Mouse (Mus musculus) left cerebral cortex, adult 8-10 months (tissue): ENCODE results near the gene Cntd1. TPM values are rescaled to one million over a fixed set of nuclear protein-coding genes. Genes with fewer than 3 reads are reported as not detected.
A peak's percentile ranks its signal among the peaks of the same experiment; 100 is the strongest.

Source experiments
- DNase-seq, 2 experiments: peaks; one replicate each; pipeline ENCODE4 v3.0.0; 2022; ENCODE audit warnings: low spot score in 2 of 2
- total RNA-seq, 4 experiments: library from RNA; stranded (reverse); gene quantifications; 2 replicates each; pipeline ENCODE4 v1.2.4; 2022

Gene Cntd1
- total RNA-seq = under 1 TPM; 0.25 to 0.55 (median 0.35) TPM

DNA sequence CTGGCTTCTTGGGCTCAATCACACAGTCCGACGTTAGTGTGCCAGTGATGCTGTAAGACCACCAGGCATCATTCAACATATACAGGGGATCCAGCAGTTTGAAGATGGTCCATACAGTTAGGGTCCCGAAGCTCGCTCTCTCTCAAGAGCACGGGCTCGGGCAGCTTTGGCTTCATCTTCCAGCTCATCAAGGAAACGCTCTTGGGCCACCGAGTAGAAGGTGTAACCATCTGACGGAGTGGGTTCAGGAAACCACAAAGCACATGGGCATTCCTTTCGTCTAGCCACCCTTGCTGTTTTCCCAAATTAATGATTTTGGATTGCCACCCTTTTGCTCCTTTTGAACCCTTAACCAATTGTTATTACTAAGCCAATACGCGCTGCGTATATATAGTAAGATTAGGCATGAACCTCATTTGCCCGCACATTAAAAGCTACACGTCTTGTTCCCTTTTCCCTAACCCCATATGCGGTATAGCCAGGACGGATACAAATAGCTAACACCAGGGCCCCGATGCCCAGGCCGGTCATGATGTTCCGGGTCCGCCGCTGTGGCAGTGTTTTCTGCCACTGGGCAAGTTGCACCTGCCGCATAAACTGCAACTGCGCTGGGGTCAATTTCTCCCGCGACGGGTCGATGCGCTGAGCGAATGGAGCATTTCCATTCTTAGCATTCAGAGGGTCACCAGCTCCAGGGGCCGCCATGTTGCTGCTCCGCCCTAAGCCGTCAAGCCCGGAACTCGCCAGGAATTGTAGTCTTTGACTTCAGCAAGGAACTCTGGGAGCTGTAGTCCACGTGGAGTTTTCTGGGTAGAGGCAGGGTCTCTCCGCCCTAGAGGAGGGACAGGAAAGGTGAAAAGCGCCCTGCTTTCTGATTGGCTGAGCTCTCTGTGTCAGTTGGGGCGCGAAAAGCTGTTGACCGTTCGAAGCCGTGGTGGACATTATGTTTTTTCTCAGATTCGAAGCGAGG, at the start of gene Cntd1, which contains the start of gene Coa3:
Gene Cntd1 (plus strand): TSS at position 790 of the 970 bp plus-strand sequence.
Gene Coa3 (minus strand): TSS at position 892 of the 970 bp plus-strand sequence.
- peak; percentile 60 to 81 for DNase-seq

DNA sequence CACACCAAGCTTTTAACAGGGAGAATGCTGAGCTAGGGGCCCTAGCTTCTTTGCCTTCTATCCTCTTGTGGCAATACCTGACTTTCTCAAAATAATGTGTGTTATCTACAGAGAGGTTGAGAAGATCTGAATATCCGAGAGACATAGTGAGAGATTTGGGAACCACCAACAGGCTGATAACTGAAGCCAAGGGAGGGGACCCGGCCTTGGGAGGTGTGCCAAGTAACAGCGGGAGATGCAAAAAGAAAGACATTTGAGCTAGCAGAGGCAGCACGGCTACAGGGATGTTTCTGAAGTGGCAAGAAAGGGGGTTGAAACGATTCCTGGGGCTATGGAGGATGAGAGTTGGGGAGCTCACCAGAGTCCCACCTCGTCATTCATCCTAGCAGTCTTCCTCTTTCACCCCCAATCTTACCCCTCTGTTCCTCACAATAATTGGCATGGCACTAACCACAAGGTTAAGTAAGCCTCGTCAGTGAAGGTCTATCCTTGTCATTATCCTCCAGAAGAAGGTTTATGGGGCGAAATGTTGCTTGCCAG, 49.4 kb upstream of the Cntd1 start:
- no peak for DNase-seq

DNA sequence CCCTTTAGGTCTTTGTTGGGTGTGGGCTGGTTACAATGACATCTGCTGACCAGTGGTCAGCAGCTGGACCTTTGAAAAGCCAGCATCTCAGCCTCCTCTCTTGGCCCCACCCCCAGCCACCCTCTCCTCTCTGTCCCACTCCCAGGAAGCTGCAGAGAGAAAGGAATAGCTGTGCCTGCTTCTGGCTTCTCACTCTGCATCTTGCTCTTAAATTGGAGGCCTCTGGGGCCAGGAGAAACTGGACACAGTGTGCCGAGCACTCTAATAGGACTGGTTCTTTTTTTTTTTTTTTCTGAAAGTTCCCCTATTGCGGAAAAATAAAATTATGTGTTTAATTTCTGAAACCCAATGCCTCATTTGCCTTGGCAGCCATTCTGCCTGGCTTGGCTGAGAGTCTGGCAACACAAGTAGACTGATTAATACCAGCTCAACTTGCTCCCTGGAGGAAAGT, 48.7 kb upstream of the Cntd1 start:
- DNase-seq = no peak

DNA sequence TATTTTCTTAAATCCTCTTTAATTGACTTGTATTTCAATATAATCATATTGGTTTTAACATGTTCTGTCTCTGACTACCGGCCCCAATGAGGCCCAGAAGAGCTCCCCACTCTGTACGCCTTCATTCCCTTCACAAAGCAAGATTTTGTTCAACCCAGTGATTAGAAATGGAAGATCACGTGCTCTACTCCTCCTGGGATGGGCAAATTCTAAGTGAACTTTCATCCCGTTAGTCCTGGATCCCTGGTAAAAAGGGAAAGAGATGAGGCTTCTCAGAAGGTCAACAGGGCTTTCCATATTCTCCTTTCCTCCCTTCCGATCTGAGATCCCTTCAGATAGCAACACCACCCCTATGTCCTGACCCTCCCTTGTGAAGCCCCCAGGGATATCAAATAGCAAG, 48.3 kb upstream of the Cntd1 start:
- no peak for DNase-seq

DNA sequence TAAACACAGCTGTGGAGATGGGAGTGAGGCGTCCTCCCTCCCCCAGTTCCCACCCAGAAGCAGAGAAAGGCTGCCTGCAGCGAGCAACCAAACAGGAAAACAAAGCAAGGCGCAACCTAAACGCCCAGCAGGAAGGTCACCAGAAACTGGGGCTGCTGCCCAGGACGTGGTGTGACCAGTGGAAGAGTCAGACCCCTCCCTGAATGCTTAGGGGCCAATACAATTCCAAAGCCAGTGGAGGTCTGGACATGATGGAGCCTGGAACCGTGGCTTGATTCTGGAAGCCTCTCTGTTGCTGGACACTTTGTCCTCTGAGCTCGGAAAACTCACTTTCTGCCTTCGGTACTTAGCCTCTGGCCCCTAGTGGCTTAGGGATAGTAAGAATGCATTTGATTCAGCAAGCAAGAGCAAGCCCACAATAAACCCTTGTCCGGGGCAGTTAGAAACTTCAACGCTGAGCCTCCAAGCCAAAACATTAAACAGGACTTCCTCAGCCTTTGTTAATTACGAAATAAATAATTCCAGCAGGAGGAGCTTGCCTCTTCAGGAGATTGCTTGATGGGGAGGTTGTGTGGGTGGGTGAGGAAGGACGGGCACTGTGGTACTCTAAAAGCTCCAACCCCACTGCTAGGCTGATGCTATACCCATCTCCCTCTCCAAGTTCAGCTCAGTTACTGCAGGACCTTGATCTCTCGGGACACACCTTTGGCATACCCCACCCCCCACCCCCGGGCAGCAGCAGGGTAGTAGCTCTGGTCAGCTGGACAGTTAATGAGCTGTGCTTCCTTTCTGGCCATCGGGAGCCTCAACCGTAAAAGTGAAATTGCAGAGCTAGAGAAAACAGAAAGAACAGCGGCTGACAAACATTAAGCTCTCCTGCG, 47.6 kb upstream of the Cntd1 start:
- no peak for DNase-seq

DNA sequence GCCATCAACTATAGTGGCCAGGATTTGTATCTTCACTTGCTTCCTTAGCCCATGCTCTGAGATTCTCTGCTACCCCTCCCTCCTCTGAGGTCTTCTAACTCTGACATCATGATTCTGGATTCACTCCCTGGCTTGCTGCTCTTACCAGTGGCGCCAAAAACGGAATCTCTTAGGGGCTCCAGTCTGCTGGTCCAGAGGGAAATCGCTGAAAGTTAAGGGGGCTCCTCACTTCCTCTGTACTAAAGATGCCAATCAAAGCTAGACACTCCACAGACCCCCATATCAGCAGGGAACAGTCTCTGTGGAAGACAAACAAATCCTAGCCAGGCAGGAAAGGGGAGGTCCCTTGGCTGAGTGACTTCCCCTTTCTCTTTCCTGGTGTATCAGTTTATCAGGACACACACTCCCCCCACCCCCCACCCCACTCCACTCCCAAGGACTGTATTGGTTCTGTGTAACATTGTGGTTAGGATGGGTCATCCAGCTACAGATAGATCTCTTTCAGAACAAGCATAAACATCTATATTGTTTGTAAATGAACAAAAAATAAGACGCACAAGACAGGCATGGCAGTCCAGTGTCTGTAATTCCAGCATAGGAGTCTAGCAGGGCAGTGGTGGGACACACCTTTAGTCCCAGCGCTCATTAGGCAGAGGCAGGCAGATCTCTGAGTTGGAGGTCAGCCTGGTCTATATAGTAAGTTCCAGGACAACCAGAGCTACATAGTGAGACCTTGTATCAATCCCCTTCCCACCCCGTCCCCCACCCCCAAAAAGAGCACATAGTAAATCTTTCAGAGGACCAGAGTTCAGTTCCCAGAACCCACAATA, 46.6 kb upstream of the Cntd1 start:
- no peak for DNase-seq

DNA sequence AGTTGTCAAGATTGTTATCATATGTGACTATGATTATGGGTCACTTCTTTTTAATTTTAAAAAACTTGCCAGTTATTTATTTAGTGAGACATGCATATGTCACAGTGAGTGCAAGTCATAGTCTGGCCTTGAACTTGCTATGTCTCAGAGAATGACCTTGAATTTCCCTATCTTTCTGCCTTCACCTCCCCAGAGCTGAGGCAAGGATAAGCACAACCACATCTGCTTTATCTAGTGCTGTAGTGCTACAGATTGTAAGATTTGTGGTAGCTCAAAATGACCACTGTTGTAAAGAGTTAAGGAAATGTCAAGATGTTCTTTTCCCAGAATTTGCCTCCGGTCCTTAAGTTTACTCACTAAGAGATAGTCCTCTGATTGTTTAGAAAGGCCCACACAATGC, 45.6 kb upstream of the Cntd1 start:
- no peak for DNase-seq

DNA sequence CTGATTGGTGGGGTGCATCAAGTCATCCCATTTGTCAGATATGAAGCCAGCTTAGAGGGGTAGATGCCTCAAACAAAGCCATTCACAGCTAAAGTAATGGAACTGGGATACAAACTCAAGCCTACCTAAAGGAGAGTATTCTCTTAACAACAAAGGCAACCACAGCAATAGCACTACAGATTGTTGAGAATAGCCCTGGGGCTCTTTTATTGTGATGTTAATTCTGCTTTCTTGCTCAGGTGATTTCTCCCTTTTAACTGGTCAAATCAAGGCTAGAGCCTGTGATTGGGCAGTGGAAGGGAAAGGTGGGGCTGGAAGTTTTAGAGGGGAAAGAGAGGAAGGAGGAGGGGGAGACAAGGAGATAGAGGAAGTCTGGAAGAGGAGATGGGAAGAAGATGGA, 44.7 kb upstream of the Cntd1 start:
- no peak for DNase-seq

DNA sequence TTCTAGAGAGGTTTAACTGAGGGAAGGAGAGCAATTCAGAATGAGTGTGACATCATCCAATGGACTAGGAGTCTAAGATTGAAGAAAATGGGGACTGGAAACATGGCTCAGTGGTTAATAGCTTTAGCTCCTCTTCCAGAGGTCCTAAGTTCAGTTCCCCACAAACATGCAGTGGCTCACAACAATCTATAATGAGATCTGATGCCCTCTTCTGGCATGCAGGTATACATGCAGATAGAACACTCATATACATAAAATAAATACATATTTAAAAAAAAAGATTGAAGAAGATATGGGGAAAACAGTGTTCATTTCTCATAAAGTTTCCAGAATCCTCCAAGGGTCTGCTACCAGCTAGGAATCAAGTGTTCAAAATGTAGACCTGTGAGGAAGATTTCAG, 43.4 kb upstream of the Cntd1 start:
- DNase-seq = no peak

DNA sequence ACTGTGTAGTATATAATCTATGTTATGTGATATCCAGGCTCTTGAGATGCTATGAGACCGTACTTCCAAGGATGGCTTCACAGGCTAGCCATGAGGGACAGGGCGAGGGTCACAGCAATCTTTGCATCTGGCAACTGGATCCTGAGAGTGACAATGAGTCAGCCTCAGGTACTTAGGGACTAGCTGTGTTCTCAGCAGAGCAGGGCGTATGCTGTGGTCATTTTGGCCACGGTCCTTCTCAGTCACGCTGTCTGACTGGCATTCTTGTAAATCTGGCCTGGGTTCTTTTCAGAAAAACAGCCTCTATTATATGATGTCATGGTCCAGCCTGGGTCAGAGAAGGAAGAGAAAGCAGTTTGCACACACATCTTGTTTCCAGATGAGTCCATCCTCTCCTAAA, 42.0 kb upstream of the Cntd1 start:
- DNase-seq = no peak

DNA sequence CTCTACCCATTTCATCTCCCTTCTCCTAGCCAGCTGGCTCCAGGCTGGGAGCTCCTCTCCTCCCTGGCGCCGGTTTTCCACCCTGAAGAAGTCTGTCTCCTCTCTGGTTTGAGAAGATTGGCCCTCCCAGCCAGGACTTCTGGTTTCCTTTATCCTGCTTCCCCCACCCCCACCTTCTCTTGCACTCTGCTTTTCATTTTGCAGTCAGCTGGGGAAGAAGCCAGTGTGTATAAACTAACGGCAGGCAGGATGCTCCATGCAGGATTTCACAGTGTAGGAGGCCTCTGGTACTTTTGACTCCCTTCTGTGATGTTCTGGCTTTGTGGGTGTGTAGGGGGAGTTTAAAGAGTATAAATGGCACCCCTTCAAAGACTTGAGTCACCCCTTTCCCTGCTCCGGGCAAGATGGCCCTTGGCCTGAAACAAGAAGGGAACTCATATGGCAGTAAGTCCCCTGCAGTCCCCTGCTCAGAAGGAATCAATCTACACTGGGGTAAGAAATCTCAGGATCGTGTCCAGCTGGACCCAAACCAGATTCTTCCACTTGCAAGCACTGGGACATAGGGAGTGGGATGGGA, 40.7 kb upstream of the Cntd1 start:
- DNase-seq = no peak

DNA sequence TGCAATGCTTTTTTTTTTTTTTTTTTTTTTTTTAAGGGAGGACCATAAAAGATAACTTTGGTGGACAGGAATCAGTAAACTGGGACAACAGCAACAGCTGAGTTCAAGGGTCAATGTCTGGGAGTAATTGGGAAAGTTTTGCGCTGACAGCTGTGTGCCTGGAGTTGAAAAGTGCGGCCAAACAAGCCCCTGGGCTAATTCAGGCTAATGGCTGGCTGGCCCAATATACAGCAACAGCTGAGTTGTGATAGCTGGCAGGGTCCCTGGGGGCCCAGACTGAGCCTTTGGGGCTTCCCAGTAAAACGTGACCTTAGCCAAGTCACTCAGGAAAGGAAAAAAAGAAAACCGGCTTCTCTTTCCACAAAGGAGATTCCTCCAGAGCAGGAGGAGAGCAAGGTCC, 33.7 kb upstream of the Cntd1 start:
- no peak for DNase-seq

DNA sequence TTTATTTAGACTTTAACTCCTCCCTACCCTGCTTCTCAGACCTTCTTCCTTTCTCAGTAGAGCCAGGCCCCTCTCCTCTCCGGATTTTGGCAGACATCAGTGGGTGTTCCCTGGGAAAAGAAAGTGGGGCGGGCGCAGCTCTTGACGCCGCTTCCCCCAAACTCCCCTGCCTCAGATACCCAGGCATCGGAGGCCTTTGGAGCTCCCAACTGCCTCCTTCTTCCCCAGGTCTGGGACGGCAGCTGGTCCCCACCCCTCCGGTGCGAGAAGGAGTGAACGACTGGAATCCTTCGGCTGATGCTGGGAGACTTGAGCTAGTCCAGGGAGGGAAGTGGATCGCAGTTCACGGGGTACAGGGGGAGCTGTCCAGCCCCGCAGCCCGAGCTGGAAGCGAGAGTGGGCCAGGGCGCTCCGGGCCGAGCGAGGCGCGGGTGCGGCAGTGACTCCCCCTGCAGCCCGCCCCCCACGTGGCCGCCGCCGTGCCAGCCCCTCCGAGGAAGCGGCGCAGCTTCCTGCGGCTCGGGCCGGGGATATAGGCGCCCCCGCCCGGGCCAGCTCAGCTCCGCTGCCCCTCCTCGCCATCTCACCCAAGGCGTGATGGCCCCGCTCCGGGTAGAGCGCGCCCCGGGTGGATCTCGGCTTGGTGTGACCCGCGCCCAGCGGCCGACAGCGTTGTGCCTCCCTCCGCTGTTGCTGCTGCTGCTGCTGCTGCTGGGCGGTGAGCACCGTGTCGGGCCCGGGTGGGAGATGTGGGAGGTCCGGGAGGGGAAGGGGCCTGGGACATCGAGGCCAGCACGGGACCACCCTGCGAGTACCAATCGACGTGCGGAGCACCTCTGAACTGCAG, 32.7 kb upstream of the Cntd1 start, which contains the start of gene Ramp2:
Gene Ramp2 (plus strand): TSS at position 174 of the 847 bp plus-strand sequence.
- no peak for DNase-seq

DNA sequence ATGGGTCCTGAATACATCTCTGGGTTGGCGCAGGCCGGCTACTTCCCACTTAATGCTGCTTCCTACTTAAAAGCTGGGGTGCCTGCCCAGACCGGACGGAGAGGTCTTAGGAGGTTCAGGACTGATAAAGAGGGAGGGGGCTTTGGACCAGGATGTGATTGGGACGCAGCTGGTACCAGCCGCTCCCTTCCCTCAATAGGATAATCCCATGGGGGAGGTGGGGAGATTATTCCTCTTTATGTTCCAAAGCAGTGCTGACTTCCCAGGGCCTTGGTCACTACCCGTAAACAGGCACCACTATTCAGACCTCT, 32.2 kb upstream of the Cntd1 start:
- no peak for DNase-seq

DNA sequence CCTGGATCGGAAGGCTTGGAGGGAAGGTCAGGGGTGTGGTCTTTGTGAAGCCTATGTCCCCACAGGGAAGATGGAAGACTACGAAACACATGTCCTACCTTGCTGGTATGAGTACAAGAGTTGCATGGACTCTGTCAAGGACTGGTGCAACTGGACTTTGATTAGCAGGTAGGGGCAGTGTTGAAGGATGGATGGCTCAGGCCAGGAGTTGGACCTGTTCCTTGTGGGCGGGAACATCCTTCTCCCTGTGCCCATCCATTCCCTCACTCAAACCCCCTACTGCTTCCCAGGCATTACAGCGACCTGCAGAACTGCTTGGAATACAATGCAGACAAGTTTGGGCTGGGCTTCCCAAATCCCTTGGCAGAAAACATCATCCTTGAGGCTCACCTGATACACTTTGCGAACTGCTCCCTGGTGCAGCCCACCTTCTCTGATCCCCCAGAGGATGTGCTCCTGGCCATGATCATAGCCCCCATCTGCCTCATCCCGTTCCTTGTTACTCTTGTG, 31.2 kb upstream of the Cntd1 start:
- no peak for DNase-seq

DNA sequence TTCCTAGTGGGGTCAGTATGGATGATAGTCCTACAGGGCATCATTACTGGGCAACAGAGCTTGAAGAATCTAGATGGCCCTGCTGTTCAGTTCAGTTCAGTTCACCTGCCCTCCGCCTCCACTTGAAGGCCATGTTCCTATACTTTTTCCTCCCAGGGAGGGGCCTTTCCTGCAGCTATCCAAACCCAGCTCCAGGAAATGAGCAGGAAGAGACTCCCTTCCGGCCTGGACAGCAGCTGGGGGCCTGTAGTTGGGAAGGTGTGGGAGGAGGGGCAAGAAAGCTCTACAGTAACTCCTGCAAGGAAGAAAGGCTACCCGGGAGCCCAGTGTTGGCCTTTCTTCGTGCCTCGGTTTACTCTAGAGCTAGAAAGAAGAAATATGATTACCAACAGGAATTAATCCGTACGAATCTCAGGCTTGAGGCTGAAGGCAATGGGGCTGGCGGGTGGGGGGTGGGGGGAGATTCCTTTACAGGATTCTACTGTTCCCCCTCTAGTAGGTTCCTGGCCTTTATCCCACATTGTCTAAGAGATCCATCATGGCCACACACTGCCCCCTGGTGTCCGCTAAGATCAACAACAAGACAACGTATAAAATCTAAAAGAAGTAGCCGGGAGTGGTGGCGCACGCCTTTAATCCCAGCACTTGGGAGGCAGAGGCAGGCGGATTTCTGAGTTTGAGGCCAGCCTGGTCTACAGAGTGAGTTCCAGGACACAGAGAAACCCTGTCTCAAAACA, 30.4 kb upstream of the Cntd1 start:
- no peak for DNase-seq

DNA sequence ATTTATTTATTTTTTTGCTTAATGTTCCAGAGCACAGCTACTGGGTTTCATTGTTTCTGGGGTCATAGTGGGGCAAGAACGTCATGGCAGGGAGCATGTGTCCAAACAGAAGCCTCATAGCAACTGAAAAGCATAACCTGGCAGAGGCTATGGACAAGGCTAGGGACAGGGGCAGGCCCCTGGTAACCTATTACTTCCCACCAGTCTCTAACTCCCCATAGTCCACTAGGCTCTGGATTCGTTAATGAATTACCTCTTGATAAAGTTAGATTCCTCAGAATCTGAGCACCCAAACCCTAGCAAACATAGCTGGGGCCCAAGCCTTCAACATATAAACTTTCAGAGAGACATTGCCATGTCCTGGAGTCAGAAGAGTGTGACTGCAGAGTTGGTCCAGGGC, 27.8 kb upstream of the Cntd1 start:
- no peak for DNase-seq

DNA sequence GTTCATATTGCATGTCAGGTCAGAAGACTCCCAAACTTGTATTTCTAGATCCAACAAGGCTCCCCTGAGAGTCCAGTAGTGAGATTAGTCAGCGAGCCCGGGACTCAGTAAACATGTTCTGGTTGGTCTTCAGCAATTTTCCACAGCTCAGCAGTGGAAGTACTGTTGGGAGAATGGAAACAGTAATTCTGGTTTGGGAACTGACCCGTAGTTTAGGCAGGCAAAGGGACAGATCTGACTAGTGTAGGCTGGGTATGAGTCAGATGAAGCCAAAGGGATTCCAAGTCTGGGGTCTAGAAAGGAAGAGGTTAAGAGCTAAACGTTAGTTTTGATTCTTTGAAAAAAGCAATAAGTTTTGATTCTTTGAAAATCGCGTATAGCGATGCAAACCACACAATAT, 25.9 kb upstream of the Cntd1 start:
- DNase-seq = no peak
